Mouse (Mus musculus) forebrain, embryonic 13.5 days (tissue): ENCODE measurements at regions not wholly inside any gene's neighbourhood (a gene's known extent, or its start where the extent isn't known, plus 50 kb on each side); places are given as distances from the start of the nearest gene placed in this dataset.

ENCODE experiments used
- ATAC-seq: fragments of 200-750 bp; cut with Nextera tagmentation; 2 replicates; pipeline ENCODE4 v1.8.0; 2017
- H3K27ac ChIP-seq: fragments of 300-500 bp; sonication (generic); 2 replicates; pipeline ENCODE4 v1.5.1; 2015; ENCODE audit warnings: inconsistent platforms, mild to moderate bottlenecking, moderate library complexity
- H3K27me3 ChIP-seq: fragments of 300-500 bp; sonication (generic); 2 replicates; pipeline ENCODE4 v1.6.1; 2015; ENCODE audit warnings: mild to moderate bottlenecking, inconsistent platforms
- H3K36me3 ChIP-seq: fragments of 300-500 bp; sonication (generic); 2 replicates; pipeline ENCODE4 v1.6.1; 2015; ENCODE audit warnings: mild to moderate bottlenecking, inconsistent platforms; ENCODE audit not compliant: poor library complexity, severe bottlenecking
- H3K4me1 ChIP-seq: fragments of 300-500 bp; sonication (generic); 2 replicates; pipeline ENCODE4 v1.6.1; 2015; ENCODE audit warnings: inconsistent platforms
- H3K4me2 ChIP-seq: fragments of 300-500 bp; sonication (generic); 2 replicates; pipeline ENCODE4 v1.6.1; 2015; ENCODE audit warnings: inconsistent platforms, mild to moderate bottlenecking, moderate library complexity
- H3K4me3 ChIP-seq: fragments of 300-500 bp; sonication (generic); 2 replicates; pipeline ENCODE4 v1.5.1; 2015; ENCODE audit warnings: mild to moderate bottlenecking, inconsistent platforms
- H3K9ac ChIP-seq: fragments of 300-500 bp; sonication (generic); 2 replicates; pipeline ENCODE4 v1.6.1; 2015; ENCODE audit warnings: mild to moderate bottlenecking, inconsistent platforms
- H3K9me3 ChIP-seq: fragments of 300-500 bp; sonication (generic); replicated peaks from 2 replicates; pipeline ENCODE4 v1.6.1; 2016; ENCODE audit warnings: inconsistent platforms
- WGBS: fragments of 180-500 bp; shearing (Covaris S2); methylation state at CpG from one replicate; pipeline ENCODE4 v1.1.7; 2015; 5-methylcytosine and 5-hydroxymethylcytosine counted together

GRCm38 (mm10) chr10:22993158-22993557 is 173.2 kb upstream of the Tcf21 start:
- Histone ChIP-seq H3K4me3 (no peak overlapping the region), H3K4me1 (no peaks in the 10 kb centered on the region), H3K9ac (no peak overlapping the region), H3K9me3 (no peaks in the 10 kb centered on the region), H3K27me3 (no peaks in the 10 kb centered on the region), H3K4me2 (no peak overlapping the region), H3K27ac (no peak overlapping the region), H3K36me3 (no peaks in the 10 kb centered on the region)
- ATAC-seq, result no peak
- 94% methylated on average over 3 of the region's 3 CpGs for WGBS

DNA sequence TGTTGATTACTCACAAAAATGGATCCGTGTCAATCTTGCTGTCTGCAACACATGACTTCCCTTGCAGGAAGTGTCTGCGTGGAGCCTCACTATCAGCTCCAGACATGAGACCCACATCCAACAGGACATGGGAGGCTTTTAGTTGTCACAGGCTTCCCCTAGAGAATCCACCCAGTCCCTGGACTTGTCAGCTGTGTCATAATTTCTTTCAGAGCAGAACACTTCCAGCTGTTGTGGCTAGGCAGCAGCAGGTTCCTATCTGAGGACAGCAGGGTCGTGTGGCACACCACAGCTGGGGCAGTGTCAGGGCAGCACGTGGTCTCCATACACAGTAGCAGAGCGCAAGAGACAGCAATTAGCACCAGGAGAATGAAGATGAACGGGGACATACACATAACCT is 161.8 kb upstream of the Tcf21 start:
- Histone ChIP-seq H3K9me3 (no peaks in the 10 kb centered on the region), H3K27me3 (no peaks in the 10 kb centered on the region), H3K36me3 (no peaks in the 10 kb centered on the region), H3K27ac (no peak overlapping the region), H3K9ac (no peak overlapping the region), H3K4me2 (no peak overlapping the region), H3K4me1 (no peaks in the 10 kb centered on the region), H3K4me3 (no peak overlapping the region)
- 87% methylated on average over 6 of the region's 6 CpGs for WGBS
- no peak for ATAC-seq

DNA sequence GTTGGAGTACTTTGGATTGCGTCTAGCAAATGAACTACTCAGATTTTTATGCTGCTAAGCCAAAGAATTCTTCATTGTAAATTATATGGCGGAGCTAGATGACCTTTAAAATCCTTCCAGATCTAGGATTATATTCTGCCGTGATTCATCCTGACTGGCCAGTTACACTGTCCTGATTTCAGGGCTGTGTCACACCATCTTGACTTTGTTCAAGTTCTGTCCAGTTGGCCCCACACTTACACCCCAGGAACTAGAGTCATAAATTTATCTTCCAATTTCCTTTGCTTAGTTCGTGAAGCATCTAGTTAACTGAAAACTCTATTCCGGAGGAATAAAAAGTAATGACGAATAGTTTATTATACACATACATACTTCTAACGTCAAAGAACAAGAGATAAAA is 158.5 kb upstream of the Tcf21 start:
- no peaks in the 10 kb centered on the region for H3K27me3 ChIP-seq
- no peak overlapping the region for H3K9ac ChIP-seq
- WGBS, result 92% methylated on average over 7 of the region's 7 CpGs
- no peaks in the 10 kb centered on the region for H3K36me3 ChIP-seq
- ATAC-seq, result no peak
- H3K4me1 ChIP-seq, result no peaks in the 10 kb centered on the region
- no peak overlapping the region for H3K4me3 ChIP-seq
- H3K27ac ChIP-seq, result no peak overlapping the region
- H3K4me2 ChIP-seq, result no peak overlapping the region
- no peaks in the 10 kb centered on the region for H3K9me3 ChIP-seq

DNA sequence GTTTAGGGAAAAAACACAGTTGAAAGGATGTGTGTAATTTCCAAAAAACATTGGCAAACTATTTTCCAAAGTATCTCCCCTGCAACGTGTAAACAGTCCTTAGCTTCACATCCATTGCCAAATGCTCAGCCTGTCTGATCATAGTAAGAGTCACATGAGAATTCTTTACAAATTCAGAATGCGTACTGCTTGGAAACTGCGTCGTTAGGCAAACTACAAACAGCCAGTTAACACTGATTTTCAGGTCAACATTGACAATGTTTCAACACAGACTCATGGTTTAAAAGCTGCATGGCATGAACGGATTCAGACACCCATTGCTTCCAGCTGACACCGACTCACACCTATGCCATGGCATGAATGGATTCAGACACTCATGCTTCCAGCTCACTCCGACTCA is 137.0 kb upstream of the Tcf21 start:
- H3K27me3 ChIP-seq, result no peaks in the 10 kb centered on the region

DNA sequence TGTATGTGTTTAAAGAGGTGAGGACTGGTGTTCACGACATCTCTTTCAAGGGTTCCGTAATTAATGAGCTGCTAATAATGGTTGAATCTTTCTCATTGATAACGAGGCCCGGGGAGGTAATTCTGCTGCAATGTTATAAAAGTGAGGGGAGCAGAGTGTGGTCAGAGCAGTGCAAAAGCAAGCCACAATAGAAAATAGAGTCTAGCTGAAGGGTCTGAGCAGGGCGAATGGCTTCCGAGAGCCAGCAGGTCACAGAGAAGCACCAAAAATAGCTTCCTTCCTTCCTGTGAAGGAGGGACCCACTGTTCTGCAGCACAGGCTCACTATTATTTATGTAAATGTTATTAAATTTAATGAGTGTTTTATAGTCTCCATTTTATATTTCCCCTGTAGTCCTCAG is 133.3 kb upstream of the Tcf21 start:
- no peaks in the 10 kb centered on the region for H3K27me3 ChIP-seq
- H3K4me2 ChIP-seq, result no peak overlapping the region
- no peaks in the 10 kb centered on the region for H3K4me1 ChIP-seq
- no peak overlapping the region for H3K27ac ChIP-seq
- no peaks in the 10 kb centered on the region for H3K36me3 ChIP-seq
- WGBS, result 24% methylated on average over 6 of the region's 6 CpGs
- no peak overlapping the region for H3K4me3 ChIP-seq
- ATAC-seq, result no peak
- H3K9ac ChIP-seq, result no peak overlapping the region
- no peaks in the 10 kb centered on the region for H3K9me3 ChIP-seq

More for the DNA sequence above, 137.0 kb upstream of the Tcf21 start:
- Histone ChIP-seq H3K9ac (no peak overlapping the region), H3K27ac (no peak overlapping the region), H3K4me2 (no peak overlapping the region), H3K4me3 (no peak overlapping the region), H3K36me3 (no peaks in the 10 kb centered on the region), H3K9me3 (no peaks in the 10 kb centered on the region), H3K4me1 (no peaks in the 10 kb centered on the region)
- ATAC-seq, result no peak
- 69% methylated on average over 7 of the region's 7 CpGs for WGBS

GRCm38 (mm10) chr10:22944247-22944646 is 124.3 kb upstream of the Tcf21 start:
- Histone ChIP-seq H3K27me3 (no peaks in the 10 kb centered on the region), H3K9ac (no peak overlapping the region), H3K36me3 (no peaks in the 10 kb centered on the region), H3K9me3 (no peaks in the 10 kb centered on the region), H3K27ac (no peak overlapping the region), H3K4me1 (no peaks in the 10 kb centered on the region), H3K4me2 (no peak overlapping the region), H3K4me3 (no peak overlapping the region)
- no peak for ATAC-seq
- 89% methylated on average over 1 of the region's 1 CpGs for WGBS

GRCm38 (mm10) chr10:22927977-22928376 is 108.0 kb upstream of the Tcf21 start:
- WGBS, result 91% methylated on average over 8 of the region's 8 CpGs
- Histone ChIP-seq H3K27ac (no peak overlapping the region), H3K9ac (no peak overlapping the region), H3K4me3 (no peak overlapping the region), H3K36me3 (no peaks in the 10 kb centered on the region), H3K9me3 (no peaks in the 10 kb centered on the region), H3K27me3 (no peaks in the 10 kb centered on the region), H3K4me1 (no peaks in the 10 kb centered on the region), H3K4me2 (no peak overlapping the region)
- ATAC-seq, result no peak

- ATAC-seq, result no peak
- Histone ChIP-seq H3K27ac (no peak overlapping the region), H3K4me3 (no peak overlapping the region), H3K9me3 (no peaks in the 10 kb centered on the region), H3K4me1 (no peaks in the 10 kb centered on the region), H3K27me3 (no peaks in the 10 kb centered on the region), H3K9ac (no peak overlapping the region), H3K36me3 (no peaks in the 10 kb centered on the region), H3K4me2 (no peak overlapping the region)
- WGBS, result 79% methylated on average over 5 of the region's 5 CpGs
Measured at GRCm38 (mm10) chr10:22926099-22926498, 106.1 kb upstream of the Tcf21 start.

- 64% methylated on average over 11 of the region's 11 CpGs for WGBS
- Histone ChIP-seq H3K9ac (no peak overlapping the region), H3K27me3 (no peaks in the 10 kb centered on the region), H3K4me3 (no peak overlapping the region), H3K9me3 (no peaks in the 10 kb centered on the region), H3K4me2 (no peak overlapping the region), H3K27ac (no peak overlapping the region), H3K4me1 (no peaks in the 10 kb centered on the region), H3K36me3 (no peaks in the 10 kb centered on the region)
- no peak for ATAC-seq
Measured at GRCm38 (mm10) chr10:22921035-22921965, 101.3 kb upstream of the Tcf21 start.

DNA sequence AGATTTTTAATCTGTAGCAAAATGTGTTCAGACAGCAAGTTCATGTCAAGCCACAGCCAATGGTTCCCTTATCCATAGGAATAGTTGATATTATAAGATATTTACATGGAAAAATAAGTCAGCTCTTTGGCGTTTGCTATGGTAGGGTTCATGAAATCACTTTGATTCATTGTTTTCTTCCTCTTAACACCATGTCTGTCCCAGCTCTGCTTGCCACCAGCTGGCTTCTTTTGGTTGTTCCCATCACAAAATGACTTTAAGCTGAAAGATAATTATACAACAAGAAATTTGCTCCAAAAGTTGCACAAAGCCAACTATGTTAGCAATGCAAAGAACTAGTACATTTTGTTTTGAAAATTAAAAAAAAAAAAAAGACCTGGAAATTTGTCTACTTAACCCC is 99.9 kb upstream of the Tcf21 start:
- H3K4me3 ChIP-seq, result no peak overlapping the region
- ATAC-seq, result no peak
- H3K4me1 ChIP-seq, result no peaks in the 10 kb centered on the region
- H3K27ac ChIP-seq, result no peak overlapping the region
- no peaks in the 10 kb centered on the region for H3K36me3 ChIP-seq
- WGBS, result 57% methylated on average over 1 of the region's 1 CpGs
- H3K9ac ChIP-seq, result no peak overlapping the region
- no peaks in the 10 kb centered on the region for H3K27me3 ChIP-seq
- no peak overlapping the region for H3K4me2 ChIP-seq
- no peaks in the 10 kb centered on the region for H3K9me3 ChIP-seq

- no peak for ATAC-seq
Measured at GRCm38 (mm10) chr10:22917797-22918196, 97.8 kb upstream of the Tcf21 start.

GRCm38 (mm10) chr10:22915785-22916514 is 96.0 kb upstream of the Tcf21 start:
- H3K9ac ChIP-seq, result no peak overlapping the region
- no peak overlapping the region for H3K4me2 ChIP-seq
- H3K27ac ChIP-seq, result no peak overlapping the region
- no peaks in the 10 kb centered on the region for H3K9me3 ChIP-seq
- no peak overlapping the region for H3K4me3 ChIP-seq
- H3K27me3 ChIP-seq, result no peaks in the 10 kb centered on the region
- H3K36me3 ChIP-seq, result no peaks in the 10 kb centered on the region
- ATAC-seq, result no peak
- 70% methylated on average over 6 of the region's 6 CpGs for WGBS
- no peaks in the 10 kb centered on the region for H3K4me1 ChIP-seq

More at GRCm38 (mm10) chr10:22917797-22918196, 97.8 kb upstream of the Tcf21 start:
- no peaks in the 10 kb centered on the region for H3K4me1 ChIP-seq
- no peak overlapping the region for H3K9ac ChIP-seq
- no peak overlapping the region for H3K27ac ChIP-seq
- no peaks in the 10 kb centered on the region for H3K36me3 ChIP-seq
- H3K9me3 ChIP-seq, result no peaks in the 10 kb centered on the region
- no peaks in the 10 kb centered on the region for H3K27me3 ChIP-seq
- no peak overlapping the region for H3K4me2 ChIP-seq
- no peak overlapping the region for H3K4me3 ChIP-seq
- WGBS, result 96% methylated on average over 1 of the region's 1 CpGs
